Mouse (Mus musculus) neural tube, embryonic 12.5 days (tissue): ENCODE results near the gene Rit1. TPM values are rescaled to one million over a fixed set of nuclear protein-coding genes. Genes with fewer than 3 reads are reported as not detected.
A peak's percentile ranks its signal among the peaks of the same experiment; 100 is the strongest.
"Not testable (repeated sequence)": the region's sequence is repeated elsewhere in the genome, so short reads cannot be mapped to it uniquely, and the experiment has no call there.

Source experiments
- ATAC-seq: fragments of 200-750 bp; cut with Nextera tagmentation; 2 replicates; pipeline ENCODE4 v1.8.0; 2017; ENCODE audit warnings: low read depth, mild to moderate bottlenecking, moderate TSS enrichment, moderate library complexity; ENCODE audit not compliant: low FRiP score
- H3K27ac ChIP-seq: fragments of 300-500 bp; sonication (generic); 2 replicates; pipeline ENCODE4 v1.5.1; 2016
- H3K27me3 ChIP-seq: fragments of 300-500 bp; sonication (generic); replicated peaks from 2 replicates; pipeline ENCODE4 v1.6.1; 2016; ENCODE audit warnings: mild to moderate bottlenecking
- H3K36me3 ChIP-seq: fragments of 300-500 bp; sonication (generic); 2 replicates; pipeline ENCODE4 v1.6.1; 2016; ENCODE audit warnings: mild to moderate bottlenecking
- H3K4me1 ChIP-seq: fragments of 300-500 bp; sonication (generic); 2 replicates; pipeline ENCODE4 v1.6.1; 2016
- H3K4me2 ChIP-seq: fragments of 300-500 bp; sonication (generic); replicated peaks from 2 replicates; pipeline ENCODE4 v1.6.1; 2016; ENCODE audit warnings: mild to moderate bottlenecking
- H3K4me3 ChIP-seq: fragments of 300-500 bp; sonication (generic); 2 replicates; pipeline ENCODE4 v1.5.1; 2016
- H3K9ac ChIP-seq: fragments of 300-500 bp; sonication (generic); 2 replicates; pipeline ENCODE4 v1.6.1; 2016; ENCODE audit warnings: mild to moderate bottlenecking
- H3K9me3 ChIP-seq: fragments of 300-500 bp; sonication (generic); 2 replicates; pipeline ENCODE4 v1.6.1; 2016; ENCODE audit warnings: mild to moderate bottlenecking
- WGBS: fragments of 180-500 bp; shearing (Covaris S2); methylation state at CpG from one replicate; pipeline ENCODE4 v1.1.7; 2016; 5-methylcytosine and 5-hydroxymethylcytosine counted together
- polyA plus RNA-seq: library from polyadenylated mRNA; unstranded; fragments of >200 nt; fragmentation: Nextera tagmentation; extraction: Ambion mirVana; gene quantifications from 2 replicates; pipeline ENCODE4 v1.2.1, GENCODE M21; 2016

Gene Rit1
- polyA plus RNA-seq, 1 experiment from 2014 or later, result 49.1 TPM

- Histone ChIP-seq H3K36me3 (peaks cover 83% of the 10 kb centered on the region), H3K4me1 (no peaks in the 10 kb centered on the region; the same call in 1 of the 2 replicates)
- WGBS, result 95% methylated on average over 13 of the region's 15 CpGs
Observed at GRCm38 (mm10) chr3:88746139-88746870, 29.7 kb downstream of the Rit1 start.

GRCm38 (mm10) chr3:88746871-88747231, 30.2 kb downstream of the Rit1 start:
- 93% methylated on average over 4 of the region's 4 CpGs for WGBS

More at GRCm38 (mm10) chr3:88746139-88746870, 29.7 kb downstream of the Rit1 start:
- Histone ChIP-seq H3K4me3 (no peak overlapping the region), H3K27ac (no peak overlapping the region), H3K4me2 (no peak overlapping the region), H3K27me3 (no peaks in the 10 kb centered on the region), H3K9ac (no peak overlapping the region), H3K9me3 (peaks cover 25% of the 10 kb centered on the region)
- no peak for ATAC-seq

GRCm38 (mm10) chr3:88754283-88754682, 37.6 kb downstream of the Rit1 start:
- 76% methylated on average over 4 of the region's 4 CpGs for WGBS
- no peak overlapping the region for H3K4me3 ChIP-seq
- peaks cover 4% of the 10 kb centered on the region; the same call in 1 of the 2 replicates for H3K9me3 ChIP-seq
- no peaks in the 10 kb centered on the region for H3K27me3 ChIP-seq
- no peak overlapping the region for H3K4me2 ChIP-seq
- peaks cover 42% of the 10 kb centered on the region for H3K4me1 ChIP-seq
- ATAC-seq, result no peak
- no peak overlapping the region for H3K9ac ChIP-seq
- H3K36me3 ChIP-seq, result peaks cover 78% of the 10 kb centered on the region
- no peak overlapping the region for H3K27ac ChIP-seq

More at GRCm38 (mm10) chr3:88746871-88747231, 30.2 kb downstream of the Rit1 start:
- no peak for ATAC-seq
- no peak overlapping the region for H3K4me3 ChIP-seq
- no peaks in the 10 kb centered on the region for H3K27me3 ChIP-seq
- peaks cover 25% of the 10 kb centered on the region for H3K9me3 ChIP-seq
- H3K27ac ChIP-seq, result no peak overlapping the region
- peaks cover 83% of the 10 kb centered on the region for H3K36me3 ChIP-seq
- H3K4me2 ChIP-seq, result no peak overlapping the region
- H3K9ac ChIP-seq, result no peak overlapping the region
- no peaks in the 10 kb centered on the region; the same call in 1 of the 2 replicates for H3K4me1 ChIP-seq

GRCm38 (mm10) chr3:88755541-88755940, 38.9 kb downstream of the Rit1 start:
- no peak for ATAC-seq
- Histone ChIP-seq H3K4me3 (no peak overlapping the region), H3K27ac (no peak overlapping the region), H3K27me3 (no peaks in the 10 kb centered on the region), H3K9ac (no peak overlapping the region), H3K4me1 (peaks cover 51% of the 10 kb centered on the region), H3K4me2 (no peak overlapping the region), H3K36me3 (peaks cover 79% of the 10 kb centered on the region), H3K9me3 (no peaks in the 10 kb centered on the region)
- 67% methylated on average over 3 of the region's 3 CpGs for WGBS

GRCm38 (mm10) chr3:88756276-88756675, 39.6 kb downstream of the Rit1 start:
- peak; percentile 49 for ATAC-seq
- Histone ChIP-seq H3K36me3 (peaks cover 81% of the 10 kb centered on the region), H3K27ac (peak overlapping the region; percentile 72), H3K4me3 (no peak overlapping the region), H3K4me1 (peaks cover 51% of the 10 kb centered on the region), H3K9ac (0 out of 2 replicates have a peak overlapping the region, but pooled peaks have one; percentile 1), H3K4me2 (peak overlapping the region; percentile 42), H3K27me3 (no peaks in the 10 kb centered on the region), H3K9me3 (no peaks in the 10 kb centered on the region)
- WGBS, result 15% methylated on average over 4 of the region's 4 CpGs

GRCm38 (mm10) chr3:88758045-88758500, 41.4 kb downstream of the Rit1 start:
- H3K9me3 ChIP-seq, result no peaks in the 10 kb centered on the region
- H3K4me1 ChIP-seq, result peaks cover 56% of the 10 kb centered on the region
- peak overlapping the region; percentile 79 for H3K27ac ChIP-seq
- ATAC-seq, result peak; percentile 86
- H3K27me3 ChIP-seq, result no peaks in the 10 kb centered on the region
- peak overlapping the region; percentile 5; the same call in 1 of the 2 replicates for H3K4me3 ChIP-seq
- H3K4me2 ChIP-seq, result peak overlapping the region; percentile 45
- H3K9ac ChIP-seq, result peak overlapping the region; percentile 51
- H3K36me3 ChIP-seq, result peaks cover 78% of the 10 kb centered on the region
- WGBS, result 10% methylated on average over 5 of the region's 5 CpGs

GRCm38 (mm10) chr3:88761619-88762018, 45.0 kb downstream of the Rit1 start:
- no peaks in the 10 kb centered on the region for H3K9me3 ChIP-seq
- H3K4me1 ChIP-seq, result peaks cover 39% of the 10 kb centered on the region
- no peak overlapping the region for H3K27ac ChIP-seq
- 94% methylated on average over 19 of the region's 19 CpGs for WGBS
- no peak overlapping the region for H3K4me3 ChIP-seq
- no peak overlapping the region for H3K4me2 ChIP-seq
- no peaks in the 10 kb centered on the region for H3K27me3 ChIP-seq
- no peak overlapping the region for H3K9ac ChIP-seq
- no peak for ATAC-seq
- peaks cover 69% of the 10 kb centered on the region for H3K36me3 ChIP-seq

- H3K27ac ChIP-seq, result no peak overlapping the region
Observed at GRCm38 (mm10) chr3:88762401-88762831, 45.8 kb downstream of the Rit1 start.

GRCm38 (mm10) chr3:88771189-88771940, 54.7 kb downstream of the Rit1 start:
- ATAC-seq, result peak; percentile 83
- whole genome bisulfite sequencing, result under 1% methylated on average over 23 of the region's 28 CpGs

More at GRCm38 (mm10) chr3:88762401-88762831, 45.8 kb downstream of the Rit1 start:
- H3K4me3 ChIP-seq, result no peak overlapping the region
- no peaks in the 10 kb centered on the region for H3K27me3 ChIP-seq
- peaks cover 63% of the 10 kb centered on the region for H3K36me3 ChIP-seq
- H3K4me1 ChIP-seq, result peaks cover 31% of the 10 kb centered on the region
- H3K9me3 ChIP-seq, result no peaks in the 10 kb centered on the region
- no peak overlapping the region for H3K9ac ChIP-seq
- WGBS, result 52% methylated on average over 6 of the region's 6 CpGs
- no peak overlapping the region for H3K4me2 ChIP-seq
- no peak for ATAC-seq

GRCm38 (mm10) chr3:88771941-88772280, 55.3 kb downstream of the Rit1 start:
- Histone ChIP-seq H3K4me3 (peak overlapping the region; percentile 53), H3K4me2 (peak overlapping the region; percentile 56), H3K9ac (peak overlapping the region; percentile 65), H3K27ac (peak overlapping the region; percentile 85)
- not testable (repeated sequence) for ATAC-seq, H3K27me3 ChIP-seq, H3K4me1 ChIP-seq, H3K36me3 ChIP-seq, H3K9me3 ChIP-seq
- WGBS, result 0% methylated on average over 3 of the region's 6 CpGs

More at GRCm38 (mm10) chr3:88771189-88771940, 54.7 kb downstream of the Rit1 start:
- peak overlapping the region; percentile 85 for H3K27ac ChIP-seq
- H3K4me3 ChIP-seq, result peak overlapping the region; percentile 53
- H3K4me2 ChIP-seq, result peak overlapping the region; percentile 56
- H3K36me3 ChIP-seq, H3K27me3 ChIP-seq, H3K9me3 ChIP-seq, H3K4me1 ChIP-seq: not testable (repeated sequence)
- peak overlapping the region; percentile 65 for H3K9ac ChIP-seq

GRCm38 (mm10) chr3:88772399-88772798, 55.8 kb downstream of the Rit1 start:
- WGBS, result under 1% methylated on average over 19 of the region's 19 CpGs
- not testable (repeated sequence) for H3K4me1 ChIP-seq, H3K27me3 ChIP-seq, H3K36me3 ChIP-seq, H3K27ac ChIP-seq, H3K9me3 ChIP-seq, H3K9ac ChIP-seq
- ATAC-seq, result peak; percentile 80
- peak overlapping the region; percentile 31; the same call in 1 of the 2 replicates for H3K4me2 ChIP-seq
- H3K4me3 ChIP-seq, result peak overlapping the region; percentile 34

GRCm38 (mm10) chr3:88773163-88773562, 56.5 kb downstream of the Rit1 start:
- ATAC-seq, H3K4me2 ChIP-seq, H3K27me3 ChIP-seq, H3K9me3 ChIP-seq, H3K9ac ChIP-seq, H3K4me3 ChIP-seq, H3K36me3 ChIP-seq, H3K4me1 ChIP-seq, H3K27ac ChIP-seq: not testable (repeated sequence)
- WGBS, result 76% methylated on average over 6 of the region's 6 CpGs
